Mouse (Mus musculus) heart, embryonic 16.5 days (tissue): ENCODE measurements around the gene Gm9958. TPM values are rescaled to one million over a fixed set of nuclear protein-coding genes. Genes with fewer than 3 reads are reported as not detected.

Source experiments
- ATAC-seq: fragments of 200-750 bp; cut with Nextera tagmentation; replicated peaks from 2 replicates; pipeline ENCODE4 v1.8.0; 2017; ENCODE audit warnings: moderate number of reproducible peaks; ENCODE audit not compliant: insufficient read depth, low FRiP score; ENCODE audit errors: extremely low read depth
- H3K27ac ChIP-seq: fragments of 300-500 bp; sonication (generic); 2 replicates; pipeline ENCODE4 v1.5.1; 2014; ENCODE audit warnings: mild to moderate bottlenecking, low read length, control low read depth, moderate library complexity
- H3K27me3 ChIP-seq: fragments of 300-500 bp; sonication (generic); 2 replicates; pipeline ENCODE4 v1.6.1; 2014; ENCODE audit warnings: low read length, mixed read lengths; ENCODE audit not compliant: control insufficient read depth, insufficient read depth
- H3K36me3 ChIP-seq: fragments of 300-500 bp; sonication (generic); 2 replicates; pipeline ENCODE4 v1.6.1; 2014; ENCODE audit not compliant: control insufficient read depth, insufficient read depth
- H3K4me1 ChIP-seq: fragments of 300-500 bp; sonication (generic); 2 replicates; pipeline ENCODE4 v1.6.1; 2014; ENCODE audit warnings: low read length, mixed read lengths; ENCODE audit not compliant: control insufficient read depth, insufficient read depth
- H3K4me2 ChIP-seq: fragments of 300-500 bp; sonication (generic); 2 replicates; pipeline ENCODE4 v1.6.1; 2014; ENCODE audit warnings: low read depth, mild to moderate bottlenecking, control low read depth, low read length
- H3K4me3 ChIP-seq: fragments of 300-500 bp; sonication (generic); 2 replicates; pipeline ENCODE4 v1.5.1; 2014; ENCODE audit warnings: mild to moderate bottlenecking, control low read depth, low read length
- H3K9ac ChIP-seq: fragments of 300-500 bp; sonication (generic); 2 replicates; pipeline ENCODE4 v1.6.1; 2014; ENCODE audit warnings: low read length, control low read depth
- H3K9me3 ChIP-seq: fragments of 300-500 bp; sonication (generic); replicated peaks from 2 replicates; pipeline ENCODE4 v1.6.1; 2016; ENCODE audit warnings: low read length; ENCODE audit not compliant: control insufficient read depth
- WGBS: fragments of 180-500 bp; shearing (Covaris S2); extraction: QIAGEN DNeasy Blood & Tissue Kit; methylation state at CpG from one replicate; pipeline ENCODE4 v1.1.7; 2014; 5-methylcytosine and 5-hydroxymethylcytosine counted together
- polyA plus RNA-seq: library from polyadenylated mRNA; unstranded; fragments of >200 nt; fragmentation: Nextera tagmentation; extraction: Ambion mirVana; gene quantifications from 2 replicates; pipeline ENCODE4 v1.2.1, GENCODE M21; 2015

The Gm9958 gene
- 2.2 and 3.4 TPM in 2 replicates for polyA plus RNA-seq

GRCm38 (mm10) chr5:90367067-90367303 is at the start of gene Gm9958:
Gm9958 (plus strand) TSS chr5:90367204.
- ATAC-seq, result no peak
- Histone ChIP-seq H3K27me3 (no peaks in the 10 kb centered on the region), H3K9me3 (0 out of 2 replicates have a peak, but pooled peaks cover 4% of the 10 kb centered on the region), H3K4me2 (peak within 1 kb of the TSS; percentile 75), H3K9ac (peak within 1 kb of the TSS; percentile 99), H3K4me3 (peak within 1 kb of the TSS; percentile 97), H3K36me3 (no peaks in the 10 kb centered on the region), H3K27ac (peak within 1 kb of the TSS; percentile 100), H3K4me1 (peaks cover 27% of the 10 kb centered on the region)
- WGBS, result 2% methylated on average over 7 of the region's 7 CpGs

GRCm38 (mm10) chr5:90331071-90331470 is 35.9 kb upstream of the Gm9958 start:
- H3K27ac ChIP-seq, result no peak overlapping the region
- ATAC-seq, result no peak

DNA sequence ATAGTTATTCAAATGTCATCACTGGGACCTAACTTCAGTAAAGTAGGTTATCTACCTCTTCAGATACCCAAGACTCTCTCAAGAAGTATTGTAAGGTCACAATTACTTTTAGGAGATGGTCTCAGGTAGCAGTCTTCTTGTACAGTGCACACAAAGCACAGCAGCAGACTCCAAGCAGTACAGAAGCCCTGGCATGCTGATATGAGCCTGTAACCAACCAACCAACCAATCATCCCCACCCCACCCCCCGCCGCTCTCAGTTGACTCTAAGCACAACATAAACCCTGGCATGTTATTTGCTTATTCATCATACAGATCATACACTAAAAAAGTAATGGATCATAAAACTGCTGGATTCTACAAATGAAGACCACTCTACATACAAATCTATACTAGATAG is 34.5 kb upstream of the Gm9958 start:
- Histone ChIP-seq H3K4me3 (no peak overlapping the region), H3K27me3 (no peaks in the 10 kb centered on the region), H3K27ac (no peak overlapping the region), H3K9ac (no peak overlapping the region), H3K4me2 (no peak overlapping the region), H3K36me3 (no peaks in the 10 kb centered on the region), H3K9me3 (no peaks in the 10 kb centered on the region), H3K4me1 (peaks cover 15% of the 10 kb centered on the region)
- WGBS, result 80% methylated on average over 2 of the region's 2 CpGs
- no peak for ATAC-seq

More at GRCm38 (mm10) chr5:90331071-90331470, 35.9 kb upstream of the Gm9958 start:
- no peaks in the 10 kb centered on the region for H3K27me3 ChIP-seq
- H3K4me2 ChIP-seq, result no peak overlapping the region
- no peaks in the 10 kb centered on the region for H3K9me3 ChIP-seq
- H3K9ac ChIP-seq, result no peak overlapping the region
- peaks cover 15% of the 10 kb centered on the region for H3K4me1 ChIP-seq
- WGBS, result 71% methylated on average over 1 of the region's 1 CpGs
- H3K36me3 ChIP-seq, result no peaks in the 10 kb centered on the region
- no peak overlapping the region for H3K4me3 ChIP-seq

GRCm38 (mm10) chr5:90338177-90339091 is 28.6 kb upstream of the Gm9958 start:
- no peak for ATAC-seq
- 80% methylated on average over 7 of the region's 7 CpGs for WGBS
- Histone ChIP-seq H3K4me3 (no peak overlapping the region), H3K4me1 (peaks cover 16% of the 10 kb centered on the region), H3K27me3 (no peaks in the 10 kb centered on the region), H3K4me2 (no peak overlapping the region), H3K9ac (no peak overlapping the region), H3K36me3 (no peaks in the 10 kb centered on the region), H3K9me3 (no peaks in the 10 kb centered on the region), H3K27ac (no peak overlapping the region)

- ATAC-seq, result peak; percentile 96; the same call in 1 of the 2 replicates
- 18% methylated on average over 5 of the region's 5 CpGs for WGBS
- Histone ChIP-seq H3K36me3 (no peaks in the 10 kb centered on the region), H3K27ac (peak overlapping the region; percentile 67), H3K9me3 (no peaks in the 10 kb centered on the region), H3K9ac (peak overlapping the region; percentile 29), H3K4me1 (peaks cover 16% of the 10 kb centered on the region), H3K4me2 (peak overlapping the region; percentile 63), H3K27me3 (no peaks in the 10 kb centered on the region), H3K4me3 (peak overlapping the region; percentile 46)
These were observed 27.7 kb upstream of the Gm9958 start for GRCm38 (mm10) chr5:90339129-90339952.

- H3K4me3 ChIP-seq, result no peak overlapping the region; the same call in 1 of the 2 replicates
- no peaks in the 10 kb centered on the region for H3K9me3 ChIP-seq
- no peaks in the 10 kb centered on the region for H3K36me3 ChIP-seq
- H3K9ac ChIP-seq, result no peak overlapping the region
- 89% methylated on average over 1 of the region's 1 CpGs for WGBS
- H3K27me3 ChIP-seq, result no peaks in the 10 kb centered on the region
- H3K27ac ChIP-seq, result no peak overlapping the region; the same call in 1 of the 2 replicates
- peak overlapping the region; percentile 63 for H3K4me2 ChIP-seq
- ATAC-seq, result no peak
- peaks cover 16% of the 10 kb centered on the region for H3K4me1 ChIP-seq
These were observed 27.1 kb upstream of the Gm9958 start for GRCm38 (mm10) chr5:90339953-90340343.

DNA sequence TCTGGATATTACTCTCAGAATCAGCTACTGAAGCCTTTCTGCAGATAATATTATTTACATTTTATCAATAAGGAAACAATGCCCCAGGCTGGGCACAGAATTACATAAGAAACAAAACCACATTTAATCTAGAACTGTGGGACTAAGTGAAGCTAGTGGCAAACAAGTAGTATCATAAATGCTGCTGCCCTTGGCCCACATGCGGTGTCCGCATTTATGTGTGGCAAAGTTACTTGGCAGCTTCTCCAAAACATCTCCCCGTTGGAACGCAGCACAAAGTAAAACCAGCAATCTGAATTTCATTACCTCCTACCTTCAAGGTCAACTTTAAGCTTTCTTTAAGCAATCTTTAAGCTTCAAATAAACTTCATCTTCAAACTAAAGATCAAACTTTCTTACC is 26.2 kb upstream of the Gm9958 start:
- 63% methylated on average over 4 of the region's 4 CpGs for WGBS
- Histone ChIP-seq H3K27me3 (no peaks in the 10 kb centered on the region), H3K4me1 (peaks cover 16% of the 10 kb centered on the region), H3K36me3 (no peaks in the 10 kb centered on the region), H3K9me3 (no peaks in the 10 kb centered on the region), H3K27ac (peak overlapping the region; percentile 46; the same call in 1 of the 2 replicates), H3K9ac (no peak overlapping the region), H3K4me2 (no peak overlapping the region), H3K4me3 (no peak overlapping the region)
- ATAC-seq, result no peak

DNA sequence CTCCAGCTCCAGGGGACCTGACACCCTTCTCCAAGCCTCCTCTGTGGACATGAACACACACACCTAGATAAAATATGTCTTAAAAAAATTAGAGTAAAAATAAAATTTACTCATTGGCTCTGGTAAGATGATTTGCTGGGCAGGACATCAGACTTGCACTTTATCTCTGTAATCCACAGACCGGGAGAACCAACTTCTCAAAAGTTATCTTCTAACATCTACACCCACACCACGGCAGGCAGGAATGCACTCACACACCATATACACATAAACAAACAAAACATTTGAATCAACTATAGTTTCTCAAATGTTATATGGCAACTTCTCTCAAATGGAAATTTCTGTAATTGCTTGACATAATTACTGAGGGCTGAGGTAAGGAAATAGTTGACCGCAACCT is 20.1 kb upstream of the Gm9958 start:
- H3K4me1 ChIP-seq, result no peaks in the 10 kb centered on the region
- no peak for ATAC-seq
- no peak overlapping the region for H3K9ac ChIP-seq
- no peaks in the 10 kb centered on the region for H3K9me3 ChIP-seq
- H3K4me3 ChIP-seq, result no peak overlapping the region
- H3K27me3 ChIP-seq, result no peaks in the 10 kb centered on the region
- H3K4me2 ChIP-seq, result no peak overlapping the region
- WGBS, result 91% methylated on average over 3 of the region's 3 CpGs
- H3K27ac ChIP-seq, result no peak overlapping the region
- H3K36me3 ChIP-seq, result 0 out of 2 replicates have a peak, but pooled peaks cover 2% of the 10 kb centered on the region
